Mouse (Mus musculus) E14TG2a.4 (cell line): ENCODE results near the gene Cfap70.

Experiments
- CTCF ChIP-seq: conservative IDR thresholded peaks from 2 replicates; pipeline ENCODE4 v1.5.1; 2014; ENCODE audit warnings: low read length
- NANOG ChIP-seq: IDR thresholded peaks from 2 replicates; pipeline ENCODE4 v1.6.1; 2014; ENCODE audit warnings: borderline replicate concordance, low read length, mixed read lengths

DNA sequence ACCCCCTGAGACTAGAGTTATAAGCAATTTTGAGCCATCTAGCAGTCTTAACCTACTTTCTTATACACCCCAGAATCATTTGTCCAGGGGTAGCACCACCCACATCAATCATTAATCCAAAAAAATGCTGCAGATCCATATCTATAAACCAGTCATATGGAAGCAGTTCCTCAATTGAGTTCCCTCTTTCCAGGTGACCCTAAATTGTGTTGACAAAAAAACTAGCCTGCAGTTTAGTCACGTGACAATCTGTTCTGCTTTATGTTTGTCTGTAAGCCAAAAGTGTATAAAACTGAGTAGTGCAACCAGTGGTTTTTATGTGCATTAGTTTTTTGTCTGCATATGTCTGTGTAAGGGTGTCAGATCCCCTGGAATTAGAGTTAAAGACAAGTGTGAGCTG is 80.2 kb downstream of the Cfap70 start:
- TF ChIP-seq CTCF (no peak), NANOG (no peak)
